Comparison of ENCODE assay signal across 8 mouse cellular contexts in genomic region chr2:85561187-85561586, GRCm38 (mm10). TPM values are rescaled to one million over a fixed set of nuclear protein-coding genes. Genes with fewer than 3 reads are reported as not detected.
A peak's percentile ranks its signal among the peaks of the same experiment; 100 is the strongest.
DNase-seq lines count a peak whose midpoint lies in the region; ATAC-seq and TF ChIP-seq lines count a peak whose summit lies in the region.

No protein-coding gene starts in this region.

- no peaks in the 10 kb centered on the region for H3K9me3 ChIP-seq in liver, embryonic 12.5 days (replicated peaks)
- no peaks in the 10 kb centered on the region for H3K9me3 ChIP-seq in forebrain, embryonic 12.5 days
- H3K9me3 ChIP-seq in kidney, embryonic 15.5 days (replicated peaks), result no peaks in the 10 kb centered on the region
- H3K9me3 ChIP-seq in lung, embryonic 14.5 days (ENCODE audit: low read depth, low read length), result no peaks in the 10 kb centered on the region

- 28% methylated on average over 4 of the region's 4 CpGs for WGBS in liver, adult 2 months
- WGBS in liver, embryonic 12.5 days (ENCODE audit: insufficient replicate concordance), result 23% methylated on average over 4 of the region's 4 CpGs
- 19% methylated on average over 4 of the region's 4 CpGs for WGBS in forebrain, embryonic 12.5 days
- 26% methylated on average over 4 of the region's 4 CpGs for WGBS in kidney, embryonic 15.5 days
- WGBS in lung, embryonic 14.5 days, result 15% methylated on average over 4 of the region's 4 CpGs

- peak; percentile 61 for TF ChIP-seq CTCF in liver, adult 2 months (IDR thresholded peaks at IDR 0.05; ENCODE audit: low read depth, low read length)
- peak; percentile 86 for TF ChIP-seq CTCF in lung, embryonic 14.5 days (IDR thresholded peaks at IDR 0.05; ENCODE audit: low read depth)

- no peak overlapping the region for H3K4me3 ChIP-seq in liver, adult 2 months (ENCODE audit: insufficient read depth, low read depth, low read length)
- H3K4me3 ChIP-seq in liver, embryonic 12.5 days, result no peak overlapping the region
- H3K4me3 ChIP-seq in forebrain, embryonic 12.5 days (replicated peaks), result no peak overlapping the region
- no peak overlapping the region for H3K4me3 ChIP-seq in kidney, embryonic 15.5 days (replicated peaks)
- H3K4me3 ChIP-seq in lung, embryonic 14.5 days (ENCODE audit: low read depth, low read length), result no peak overlapping the region

- no peak overlapping the region for H3K9ac ChIP-seq in liver, adult 2 months (ENCODE audit: low read depth, low read length)
- no peak overlapping the region for H3K9ac ChIP-seq in liver, embryonic 12.5 days
- no peak overlapping the region for H3K9ac ChIP-seq in forebrain, embryonic 12.5 days
- no peak overlapping the region for H3K9ac ChIP-seq in kidney, embryonic 15.5 days
- no peak overlapping the region for H3K9ac ChIP-seq in lung, embryonic 14.5 days

- DNase-seq in liver, adult 2 months (ENCODE audit: extremely low read depth, low read depth, low spot score), result peak; percentile 40
- peak; percentile 47 to 49 for DNase-seq in adrenal gland, postnatal 36 days
- peak; percentile 77 for DNase-seq in lung, embryonic 14.5 days
- DNase-seq in right cerebral cortex, postnatal 25 days, result peak; percentile 9
- DNase-seq in spleen, postnatal 4 days (ENCODE audit: low spot score in 2 of 2), result no peak

- no peaks in the 10 kb centered on the region for H3K79me2 ChIP-seq in liver, adult 2 months (ENCODE audit: control insufficient read depth, insufficient read depth, low read length)

- ATAC-seq in liver, embryonic 12.5 days, result no peak
- peak; percentile 76 for ATAC-seq in forebrain, embryonic 12.5 days (ENCODE audit: low FRiP score)
- 0 out of 2 replicates have a peak, but pooled peaks have one; percentile 58 for ATAC-seq in kidney, embryonic 15.5 days (replicated peaks; ENCODE audit: low FRiP score)
- no peak; the same call in 1 of the 2 replicates for ATAC-seq in lung, embryonic 14.5 days (ENCODE audit: insufficient read depth)

- no peak for TF ChIP-seq POLR2A in liver, adult 2 months (IDR thresholded peaks at IDR 0.05; ENCODE audit: extremely low read depth, insufficient read depth, low read length)

- no peaks in the 10 kb centered on the region for H3K36me3 ChIP-seq in liver, adult 2 months (ENCODE audit: control insufficient read depth, insufficient read depth, low read length)
- no peaks in the 10 kb centered on the region for H3K36me3 ChIP-seq in liver, embryonic 12.5 days
- H3K36me3 ChIP-seq in forebrain, embryonic 12.5 days (replicated peaks), result no peaks in the 10 kb centered on the region
- no peaks in the 10 kb centered on the region for H3K36me3 ChIP-seq in kidney, embryonic 15.5 days
- H3K36me3 ChIP-seq in lung, embryonic 14.5 days (ENCODE audit: insufficient read depth), result no peaks in the 10 kb centered on the region

- H3K4me2 ChIP-seq in liver, embryonic 12.5 days, result no peak overlapping the region
- H3K4me2 ChIP-seq in forebrain, embryonic 12.5 days, result no peak overlapping the region
- H3K4me2 ChIP-seq in kidney, embryonic 15.5 days, result no peak overlapping the region
- no peak overlapping the region for H3K4me2 ChIP-seq in lung, embryonic 14.5 days

- no peak overlapping the region for H3K27ac ChIP-seq in liver, adult 2 months (replicated peaks; ENCODE audit: insufficient read depth, low read depth, low read length)
- H3K27ac ChIP-seq in liver, embryonic 12.5 days, result no peak overlapping the region
- no peak overlapping the region for H3K27ac ChIP-seq in forebrain, embryonic 12.5 days
- no peak overlapping the region for H3K27ac ChIP-seq in kidney, embryonic 15.5 days
- H3K27ac ChIP-seq in lung, embryonic 14.5 days (ENCODE audit: low read depth), result no peak overlapping the region

- H3K4me1 ChIP-seq in liver, adult 2 months (ENCODE audit: control insufficient read depth, insufficient read depth, low read length), result no peaks in the 10 kb centered on the region
- H3K4me1 ChIP-seq in liver, embryonic 12.5 days, result no peaks in the 10 kb centered on the region
- no peaks in the 10 kb centered on the region for H3K4me1 ChIP-seq in forebrain, embryonic 12.5 days
- H3K4me1 ChIP-seq in kidney, embryonic 15.5 days, result no peaks in the 10 kb centered on the region
- H3K4me1 ChIP-seq in lung, embryonic 14.5 days (ENCODE audit: insufficient read depth), result no peaks in the 10 kb centered on the region

- H3K27me3 ChIP-seq in liver, adult 2 months (ENCODE audit: control insufficient read depth, insufficient read depth, low read length), result no peaks in the 10 kb centered on the region
- H3K27me3 ChIP-seq in liver, embryonic 12.5 days (replicated peaks), result no peaks in the 10 kb centered on the region
- H3K27me3 ChIP-seq in forebrain, embryonic 12.5 days, result no peaks in the 10 kb centered on the region
- no peaks in the 10 kb centered on the region for H3K27me3 ChIP-seq in kidney, embryonic 15.5 days
- no peaks in the 10 kb centered on the region for H3K27me3 ChIP-seq in lung, embryonic 14.5 days (ENCODE audit: insufficient read depth, low read length)

RNA-seq across cellular contexts. Expression of gene Olfr996, which starts 17.8 kb away (rescaled TPM):
- total RNA-seq in liver, adult 2 months (2014; rRNA removed), result not detected in 2 replicates
- polyA plus RNA-seq in liver, adult 2 months (2012; rRNA removed), result not detected in 2 replicates
- not detected in 2 replicates for polyA plus RNA-seq in liver, embryonic 12.5 days (2016; fragmentation: Nextera tagmentation; extraction: Ambion mirVana)
- total RNA-seq in adrenal gland, postnatal 36 days (2021), result not detected
- not detected in 2 replicates for polyA plus RNA-seq in forebrain, embryonic 12.5 days (2016; fragmentation: Nextera tagmentation; extraction: Ambion mirVana)
- polyA plus RNA-seq in kidney, embryonic 15.5 days (2015; fragmentation: Nextera tagmentation; extraction: Ambion mirVana), result not detected in 2 replicates
- not detected in 2 replicates for polyA plus RNA-seq in lung, embryonic 14.5 days (2014; fragmentation: Nextera tagmentation; extraction: Ambion mirVana)

RNA-seq across cellular contexts. Expression of gene Olfr998, which starts 27.6 kb away (rescaled TPM):
- not detected in 2 replicates for total RNA-seq in liver, adult 2 months (2014; rRNA removed)
- not detected in 2 replicates for polyA plus RNA-seq in liver, adult 2 months (2012; rRNA removed)
- not detected in 2 replicates for polyA plus RNA-seq in liver, embryonic 12.5 days (2016; fragmentation: Nextera tagmentation; extraction: Ambion mirVana)
- not detected for total RNA-seq in adrenal gland, postnatal 36 days (2021)
- not detected in 2 replicates for polyA plus RNA-seq in forebrain, embryonic 12.5 days (2016; fragmentation: Nextera tagmentation; extraction: Ambion mirVana)
- polyA plus RNA-seq in kidney, embryonic 15.5 days (2015; fragmentation: Nextera tagmentation; extraction: Ambion mirVana), result not detected in 2 replicates
- not detected in 2 replicates for polyA plus RNA-seq in lung, embryonic 14.5 days (2014; fragmentation: Nextera tagmentation; extraction: Ambion mirVana)

RNA-seq across cellular contexts. Expression of gene 4833423E24Rik, which starts 42.4 kb away (rescaled TPM):
- not detected in 2 replicates for total RNA-seq in liver, adult 2 months (2014; rRNA removed)
- polyA plus RNA-seq in liver, adult 2 months (2012; rRNA removed), result not detected in 2 replicates
- polyA plus RNA-seq in liver, embryonic 12.5 days (2016; fragmentation: Nextera tagmentation; extraction: Ambion mirVana), result not detected in 2 replicates
- total RNA-seq in adrenal gland, postnatal 36 days (2021), result under 1 TPM; 0.26 to 0.33 TPM
- polyA plus RNA-seq in forebrain, embryonic 12.5 days (2016; fragmentation: Nextera tagmentation; extraction: Ambion mirVana), result not detected in 2 replicates
- polyA plus RNA-seq in kidney, embryonic 15.5 days (2015; fragmentation: Nextera tagmentation; extraction: Ambion mirVana), result 0.15 TPM in 1 of 2 replicates, not detected in the other
- polyA plus RNA-seq in lung, embryonic 14.5 days (2014; fragmentation: Nextera tagmentation; extraction: Ambion mirVana), result 0.14 TPM in 1 of 2 replicates, not detected in the other

RNA-seq across cellular contexts. Expression of gene Olfr1000, which starts 50.5 kb away (rescaled TPM):
- not detected in 2 replicates for total RNA-seq in liver, adult 2 months (2014; rRNA removed)
- polyA plus RNA-seq in liver, adult 2 months (2012; rRNA removed), result not detected in 2 replicates
- polyA plus RNA-seq in liver, embryonic 12.5 days (2016; fragmentation: Nextera tagmentation; extraction: Ambion mirVana), result not detected in 2 replicates
- not detected for total RNA-seq in adrenal gland, postnatal 36 days (2021)
- not detected in 2 replicates for polyA plus RNA-seq in forebrain, embryonic 12.5 days (2016; fragmentation: Nextera tagmentation; extraction: Ambion mirVana)
- not detected in 2 replicates for polyA plus RNA-seq in kidney, embryonic 15.5 days (2015; fragmentation: Nextera tagmentation; extraction: Ambion mirVana)
- not detected in 2 replicates for polyA plus RNA-seq in lung, embryonic 14.5 days (2014; fragmentation: Nextera tagmentation; extraction: Ambion mirVana)

Comparison
In these comparisons a context has a peak if more than half of its experiments do, and no peak if none do; other contexts are left out.
1. DNase-seq: peak in liver, adult 2 months (single experiment), adrenal gland, postnatal 36 days (2 of 2), lung, embryonic 14.5 days (single experiment) and right cerebral cortex, postnatal 25 days (single experiment); none in spleen, postnatal 4 days (0 of 2).
2. ATAC-seq: peak in forebrain, embryonic 12.5 days (single experiment) and kidney, embryonic 15.5 days (single experiment); none in liver, embryonic 12.5 days (single experiment) and lung, embryonic 14.5 days (single experiment).